Mouse (Mus musculus): ENCODE data around the gene Smc1b.

The Smc1b gene

DNA sequence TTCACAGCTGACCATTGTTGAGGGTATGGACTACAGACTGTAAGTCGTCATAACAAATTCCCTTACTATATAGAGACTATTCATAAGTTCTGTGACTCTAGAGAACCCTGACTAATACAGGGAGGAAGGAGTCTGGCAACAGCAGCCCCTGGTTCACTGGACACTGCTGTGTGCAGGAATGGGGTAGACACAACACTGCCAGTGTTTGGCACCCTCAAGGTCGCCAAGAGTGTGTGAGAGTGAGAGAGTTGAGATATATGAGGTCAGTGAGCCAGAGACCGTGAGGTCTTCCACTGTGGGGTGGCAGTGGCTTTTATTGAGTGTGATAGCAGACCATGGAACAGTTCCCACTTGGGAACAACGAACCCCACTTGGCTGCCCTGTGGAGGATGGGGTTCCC is 105.6 kb downstream of the Smc1b start:
- no peak for DNase-seq (ENCODE audit: low spot score)

DNA sequence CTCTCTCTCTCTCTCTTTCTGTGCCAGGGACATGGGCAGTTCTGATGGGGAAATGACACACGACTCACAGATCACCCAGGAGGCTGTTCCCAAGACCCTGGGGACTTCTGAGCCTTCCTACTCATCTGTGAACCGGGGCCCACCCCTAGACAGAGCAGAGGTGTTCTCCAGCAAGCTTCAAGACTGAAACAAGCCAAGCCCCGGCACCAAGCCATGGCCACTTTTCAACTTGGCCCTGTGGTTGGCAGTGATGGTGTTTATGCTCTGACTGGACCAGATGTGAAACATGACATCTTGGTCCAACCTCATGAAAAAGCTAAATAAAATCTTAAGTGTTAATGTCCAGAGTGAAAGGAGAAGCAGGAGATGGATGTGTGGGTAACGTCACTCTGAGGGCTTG is 109.6 kb downstream of the Smc1b start:
- no peak for DNase-seq (ENCODE audit: low spot score)

DNA sequence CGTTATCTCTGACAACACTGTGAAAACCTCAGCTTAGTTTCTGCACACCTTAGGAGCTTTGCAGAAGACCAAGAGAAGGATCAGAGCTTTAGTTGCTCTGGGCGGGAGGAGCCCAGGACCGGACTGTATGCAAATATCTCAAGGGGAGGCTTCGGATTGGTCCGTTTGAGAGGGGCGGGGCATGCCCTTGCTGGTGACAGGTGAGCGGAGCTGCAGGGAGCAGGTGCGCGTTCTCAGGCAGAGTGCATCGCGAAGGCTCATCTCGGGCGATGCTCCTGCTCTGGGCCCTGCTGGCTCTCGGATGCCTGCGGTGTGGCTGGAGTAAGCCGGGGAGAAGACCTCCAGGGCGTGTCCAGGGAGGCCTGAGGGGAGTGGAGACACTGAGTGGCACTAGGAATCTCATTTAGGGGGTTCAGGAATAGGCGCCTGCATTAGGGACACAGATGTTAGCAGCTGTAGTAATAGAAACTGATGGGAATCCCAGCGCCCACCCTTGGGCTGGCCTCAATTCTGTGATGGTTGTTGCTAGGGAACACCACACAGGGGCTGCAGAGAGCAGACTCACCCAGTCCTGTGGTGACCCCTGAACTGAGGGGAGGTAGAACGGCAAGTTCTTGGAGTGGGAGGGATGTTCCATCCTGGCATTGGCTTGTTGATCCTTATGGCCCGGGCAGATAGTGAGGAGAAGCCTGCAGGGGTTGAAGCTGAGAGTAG is 114.7 kb downstream of the Smc1b start, which contains the start of gene Upk3a:
Upk3a (plus strand) TSS at position 191 of the 714 bp plus-strand sequence.
- DNase-seq (ENCODE audit: low spot score): peak; percentile 83

DNA sequence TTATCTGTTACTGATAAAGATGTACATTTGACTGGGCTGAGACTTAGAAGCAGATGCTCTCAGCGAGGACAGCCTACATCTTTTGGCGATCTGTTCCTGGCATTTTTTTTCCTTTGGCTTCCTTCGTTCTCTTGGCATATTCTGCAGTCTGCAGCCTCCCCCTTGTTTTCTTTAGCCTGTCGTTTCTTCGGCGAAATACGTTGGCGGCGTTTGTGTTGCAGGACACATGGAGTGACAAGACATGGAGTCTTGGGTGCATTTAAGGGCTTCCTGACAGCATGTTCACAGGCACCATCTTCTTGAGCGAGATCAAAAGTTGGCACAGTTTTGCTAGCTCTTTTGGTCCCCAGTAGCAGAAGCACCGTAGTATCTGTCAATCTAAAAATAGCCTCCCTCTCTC is 116.0 kb downstream of the Smc1b start:
- DNase-seq (ENCODE audit: low spot score): no peak
